Mouse (Mus musculus) gastrocnemius, adult 8-10 months (tissue): Measurements from ENCODE around the gene Tm9sf2. TPM values are rescaled to one million over a fixed set of nuclear protein-coding genes. Genes with fewer than 3 reads are reported as not detected.

ENCODE experiments used
- DNase-seq, 2 experiments: peaks; one replicate each; pipeline ENCODE4 v3.0.0; 2022; ENCODE audit warnings: low spot score in 2 of 2
- total RNA-seq, 4 experiments: library from RNA; stranded (reverse); gene quantifications; 2 replicates each; pipeline ENCODE4 v1.2.4; 2022

The Tm9sf2 gene
- total RNA-seq, 4 experiments from 2014 or later, result 65.0 to 68.9 (median 65.6) TPM

DNA sequence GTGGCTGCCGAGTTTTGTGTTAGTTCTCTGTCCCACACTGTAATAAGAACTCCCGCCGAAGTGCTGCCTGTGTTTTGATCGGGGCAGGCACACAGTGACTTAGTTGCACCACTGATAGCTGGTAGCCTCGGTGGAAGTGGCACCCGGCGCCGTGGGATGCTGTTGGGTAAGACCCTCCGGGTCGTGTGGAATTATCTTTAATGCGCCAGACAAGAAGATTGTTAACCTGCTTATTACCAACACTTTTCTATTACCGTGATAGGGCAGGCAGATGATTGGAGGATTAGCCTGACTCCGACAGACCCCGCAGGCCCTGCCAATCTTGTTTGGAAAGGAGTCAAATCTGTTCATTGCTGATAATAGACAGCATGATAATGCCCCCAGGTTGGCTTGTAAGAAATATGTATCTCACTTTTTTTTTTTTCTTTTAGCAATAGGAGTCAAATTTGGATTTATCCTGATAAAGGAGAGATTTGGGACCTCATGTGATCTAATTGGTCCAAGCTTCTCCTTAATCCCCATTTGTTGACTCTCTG lies 69.5 kb downstream of the Tm9sf2 start:
- no peak for DNase-seq

- no peak for DNase-seq
Measured at GRCm38 (mm10) chr14:122179262-122179661, 72.4 kb downstream of the Tm9sf2 start.

- peak; percentile 95 to 97 for DNase-seq
Measured at GRCm38 (mm10) chr14:122181078-122181814, 74.4 kb downstream of the Tm9sf2 start, which contains the start of gene Clybl. Gene Clybl, plus strand, starts transcription at chr14:122181704.

GRCm38 (mm10) chr14:122181815-122182157 lies 74.9 kb downstream of the Tm9sf2 start:
- no peak for DNase-seq

- no peak for DNase-seq
Measured at GRCm38 (mm10) chr14:122182220-122182619, 75.4 kb downstream of the Tm9sf2 start.

- no peak for DNase-seq
Measured at GRCm38 (mm10) chr14:122183974-122184373, 77.1 kb downstream of the Tm9sf2 start.

- DNase-seq, result no peak
Measured at GRCm38 (mm10) chr14:122188250-122188649, 81.4 kb downstream of the Tm9sf2 start.

- DNase-seq, result no peak
Measured at GRCm38 (mm10) chr14:122189901-122190300, 83.1 kb downstream of the Tm9sf2 start.

GRCm38 (mm10) chr14:122190527-122190926 lies 83.7 kb downstream of the Tm9sf2 start:
- no peak for DNase-seq

GRCm38 (mm10) chr14:122190941-122191510 lies 84.2 kb downstream of the Tm9sf2 start:
- DNase-seq, result peak in 1 of 2 experiments; percentile 21

GRCm38 (mm10) chr14:122194630-122195029 lies 87.8 kb downstream of the Tm9sf2 start:
- no peak for DNase-seq

DNA sequence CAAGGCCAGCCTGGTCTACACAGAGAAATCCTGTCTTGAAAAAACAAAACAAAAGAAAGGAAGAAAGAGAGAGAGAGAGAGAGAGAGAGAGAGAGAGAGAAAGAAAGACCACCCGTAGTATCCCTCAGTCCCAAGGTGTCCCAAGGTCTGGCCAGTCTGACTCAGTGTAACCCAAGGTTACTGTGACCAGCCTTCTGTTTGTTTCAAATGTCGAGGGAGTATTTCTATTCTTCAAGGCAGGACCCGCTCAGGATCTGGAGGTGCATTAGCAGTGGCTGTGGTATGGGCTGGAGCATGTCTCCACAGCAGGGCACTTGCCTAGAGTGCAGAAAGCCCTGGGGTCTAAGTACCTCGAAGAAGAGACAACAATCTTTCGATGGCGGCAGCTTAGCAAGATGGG lies 90.0 kb downstream of the Tm9sf2 start:
- DNase-seq, result no peak

DNA sequence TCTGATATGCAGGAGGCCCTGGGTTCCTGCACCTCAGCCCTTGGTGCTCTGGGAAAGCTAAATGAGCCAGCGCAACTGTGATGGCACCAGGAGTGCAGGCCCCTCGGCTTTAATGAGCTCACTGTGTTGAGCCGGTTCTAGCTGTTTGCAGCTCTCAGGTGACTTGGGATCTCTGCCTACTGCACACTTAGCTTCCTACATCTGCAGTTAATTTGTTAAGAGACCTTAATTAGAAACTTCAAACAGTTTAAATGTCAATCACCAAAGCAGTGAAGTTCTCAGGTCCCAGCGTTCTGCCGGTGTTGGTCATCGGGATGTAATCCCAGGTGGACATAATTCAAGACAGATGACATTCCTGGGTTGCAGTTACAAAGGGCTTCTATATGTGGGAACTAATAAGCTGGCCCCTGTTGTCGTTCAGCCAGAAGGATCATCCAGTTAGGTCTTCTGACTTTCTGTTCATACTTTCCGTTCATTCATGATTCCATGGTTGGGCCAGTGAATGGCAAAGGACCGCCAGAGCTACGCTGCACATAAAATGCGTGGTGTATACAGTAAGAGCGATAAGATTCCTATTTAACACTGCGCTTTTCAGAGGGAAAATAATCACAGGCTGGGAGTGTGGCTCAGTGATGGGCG lies 93.5 kb downstream of the Tm9sf2 start:
- DNase-seq, result no peak

DNA sequence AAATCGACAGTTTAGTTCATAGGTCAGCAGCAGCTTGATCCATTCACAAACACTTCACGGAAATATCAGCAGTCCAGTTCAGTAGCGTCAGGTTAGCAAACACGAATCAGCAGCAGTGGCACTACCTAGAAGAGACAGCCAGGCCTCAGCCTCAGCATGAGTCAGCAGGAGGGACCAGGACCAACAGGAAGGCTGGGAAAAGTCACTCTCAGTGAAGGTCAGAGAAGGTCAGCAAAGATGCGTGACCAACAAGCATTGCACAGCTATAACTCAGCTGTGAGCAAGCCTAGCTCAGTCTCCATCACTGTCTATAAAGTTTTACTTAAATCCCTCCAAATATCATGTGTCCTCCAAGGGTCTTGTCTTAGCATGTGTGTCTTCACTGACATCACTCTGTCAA lies 102.3 kb downstream of the Tm9sf2 start:
- DNase-seq, result no peak

Other genes starting within 250 kb of the Tm9sf2 start
- gene Ubac2, start 228.4 kb upstream of the Tm9sf2 start, total RNA-seq, result 10 to 100 TPM; 29.4 to 37.1 (median 32.7) TPM
- not detected for gene Gpr18, start 191.3 kb upstream of the Tm9sf2 start, total RNA-seq
- gene Gpr183, start 141.8 kb upstream of the Tm9sf2 start, total RNA-seq, result under 1 TPM; 0.15 to 0.38 (median 0.23) TPM
- not detected for gene Timm8a2, start 72.4 kb upstream of the Tm9sf2 start, total RNA-seq
- gene Clybl, start 74.7 kb downstream of the Tm9sf2 start, total RNA-seq, result 10 to 100 TPM; 63.6 to 71.6 (median 70.3) TPM